Mouse (Mus musculus): ENCODE measurements around the gene Cdh26.

The Cdh26 gene

DNA sequence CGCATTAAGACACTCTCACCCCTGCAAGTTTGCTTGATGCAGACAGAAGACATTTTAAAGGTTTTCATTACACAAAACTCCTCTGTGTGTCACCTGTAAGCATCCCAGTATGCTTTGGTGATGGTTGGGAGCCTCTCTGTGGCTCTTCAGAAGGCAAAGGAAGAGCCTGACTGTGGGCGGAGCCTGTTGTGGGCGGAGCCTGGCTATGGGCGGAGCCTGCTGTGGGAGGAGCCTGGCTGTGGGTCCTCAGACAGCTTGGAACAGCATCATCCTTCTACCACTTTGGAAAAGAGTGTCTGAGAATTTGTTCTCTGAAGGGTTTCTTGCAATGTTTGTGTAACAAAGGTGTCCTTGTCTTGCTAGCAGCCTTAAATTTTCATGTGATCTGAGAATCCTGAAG is 82.7 kb downstream of the Cdh26 start:
- DNase-seq (ENCODE audit: low spot score) = no peak

DNA sequence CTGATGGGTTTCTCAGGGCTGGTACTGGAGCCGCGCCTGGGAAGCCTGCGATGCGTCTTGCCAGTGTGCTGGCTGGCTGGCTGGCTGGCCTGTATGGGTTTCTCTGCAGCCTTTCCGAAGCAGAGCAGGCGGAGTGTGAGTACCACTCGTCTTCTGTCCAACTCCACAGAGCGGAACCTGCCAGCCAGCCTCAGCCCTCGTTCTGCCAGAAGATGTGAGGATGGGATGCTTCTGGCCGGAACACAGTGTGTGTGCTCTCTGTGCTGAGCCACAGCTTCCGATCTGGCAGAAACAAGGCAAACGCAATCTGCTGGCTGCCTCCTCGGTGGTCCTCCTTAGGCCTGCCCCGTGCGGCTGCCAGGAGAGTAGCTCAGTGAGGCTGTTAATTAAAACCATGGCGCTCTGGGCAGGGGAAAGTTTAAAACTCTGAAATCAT is 83.3 kb downstream of the Cdh26 start:
- no peak for DNase-seq (ENCODE audit: low spot score)

DNA sequence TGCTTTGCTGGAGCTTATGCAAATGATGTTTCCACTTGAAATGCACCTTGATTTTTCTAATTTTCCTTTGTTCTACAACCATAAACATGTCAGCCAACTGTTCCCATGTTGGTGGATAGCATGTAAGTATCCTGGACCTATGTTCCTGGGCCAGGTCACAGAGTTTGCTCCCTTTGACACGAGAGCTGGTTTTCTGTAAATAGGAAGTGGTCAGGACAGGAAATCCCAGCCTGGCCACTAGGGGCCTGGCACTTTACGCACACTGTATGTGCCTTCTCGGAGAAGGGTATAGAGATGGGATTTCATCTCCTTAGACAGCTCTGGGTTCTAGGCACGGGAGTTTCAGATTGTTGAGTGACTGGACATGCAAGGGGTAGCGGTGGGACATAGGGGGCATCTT is 86.1 kb downstream of the Cdh26 start:
- no peak for DNase-seq (ENCODE audit: low spot score)

DNA sequence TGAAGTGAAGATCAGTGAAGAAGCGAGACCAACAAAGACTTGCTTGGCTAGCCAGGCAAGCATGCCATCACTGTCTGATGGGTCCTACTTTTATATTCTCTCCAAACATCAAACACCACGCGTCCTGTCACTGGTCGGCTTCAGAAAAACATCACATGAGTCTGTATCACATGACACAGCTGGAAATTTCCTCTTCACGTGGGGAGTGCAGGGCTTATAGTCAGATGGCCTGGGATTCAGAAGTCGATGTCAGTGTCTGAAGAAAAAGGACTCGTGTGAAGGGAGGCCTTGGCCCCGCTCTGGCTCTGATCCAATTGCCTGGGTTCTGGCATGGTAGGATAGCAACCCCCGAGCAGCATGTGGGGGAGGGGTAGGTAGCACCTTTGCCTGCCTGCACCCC is 86.6 kb downstream of the Cdh26 start:
- no peak for DNase-seq (ENCODE audit: low spot score)

DNA sequence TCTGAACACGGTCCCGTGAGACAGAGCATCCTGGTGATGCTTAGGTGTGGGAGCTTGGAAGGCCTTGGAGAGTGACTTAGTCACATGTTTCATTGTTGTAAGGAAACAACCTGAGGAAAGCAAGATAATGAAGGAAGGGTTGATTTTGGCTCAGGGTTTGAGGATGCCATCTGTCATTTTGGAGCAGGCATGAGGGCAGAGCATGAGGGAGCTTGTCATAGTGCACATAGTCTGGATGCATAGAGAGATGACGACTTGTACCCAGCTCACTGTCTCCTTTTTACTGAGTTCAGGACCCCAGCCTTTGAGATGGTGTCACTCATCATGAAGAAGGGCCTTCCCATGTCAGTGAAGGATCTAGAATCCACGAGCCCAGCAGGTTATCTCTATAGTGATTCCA is 89.0 kb downstream of the Cdh26 start:
- no peak for DNase-seq (ENCODE audit: low spot score)

DNA sequence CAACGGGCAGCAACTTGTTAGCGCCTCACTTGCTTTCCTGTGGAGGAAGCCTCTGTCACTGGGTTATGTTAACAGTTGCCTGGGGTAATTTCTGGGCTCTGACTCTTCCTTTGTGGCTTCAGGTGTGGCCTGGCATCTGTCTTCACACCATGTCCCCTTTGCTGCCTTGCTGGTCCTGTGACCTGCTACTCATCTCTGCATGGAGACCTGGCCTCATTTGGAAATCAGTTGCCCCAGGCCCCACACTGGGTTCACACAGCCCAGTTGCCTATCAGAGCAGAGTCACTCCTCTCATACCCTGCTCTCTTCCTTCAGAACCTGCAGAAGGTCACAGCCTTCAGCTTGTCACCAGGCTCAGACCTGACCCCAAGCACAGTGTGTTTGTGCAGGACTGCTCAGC is 89.9 kb downstream of the Cdh26 start:
- no peak for DNase-seq (ENCODE audit: low spot score)

DNA sequence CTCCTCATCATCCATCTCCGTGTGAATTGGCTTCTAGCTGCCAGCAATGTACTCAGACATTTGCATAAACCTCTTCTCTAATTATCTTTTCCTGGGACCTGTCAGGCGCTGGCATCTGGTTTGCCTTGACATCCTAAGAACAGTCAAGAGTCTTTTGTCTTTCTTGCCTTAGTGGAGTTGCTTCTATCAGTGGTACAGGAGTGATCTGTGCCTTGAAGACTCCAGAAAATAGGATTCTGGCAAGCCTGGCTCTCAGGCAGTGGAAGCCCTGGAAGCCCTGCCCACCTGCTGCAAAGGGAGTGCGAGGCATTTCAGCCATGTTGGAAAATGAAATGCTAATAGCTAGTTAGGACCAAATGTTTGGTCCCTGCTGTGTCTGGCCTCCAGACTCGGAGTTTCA is 92.0 kb downstream of the Cdh26 start:
- no peak for DNase-seq (ENCODE audit: low spot score)

DNA sequence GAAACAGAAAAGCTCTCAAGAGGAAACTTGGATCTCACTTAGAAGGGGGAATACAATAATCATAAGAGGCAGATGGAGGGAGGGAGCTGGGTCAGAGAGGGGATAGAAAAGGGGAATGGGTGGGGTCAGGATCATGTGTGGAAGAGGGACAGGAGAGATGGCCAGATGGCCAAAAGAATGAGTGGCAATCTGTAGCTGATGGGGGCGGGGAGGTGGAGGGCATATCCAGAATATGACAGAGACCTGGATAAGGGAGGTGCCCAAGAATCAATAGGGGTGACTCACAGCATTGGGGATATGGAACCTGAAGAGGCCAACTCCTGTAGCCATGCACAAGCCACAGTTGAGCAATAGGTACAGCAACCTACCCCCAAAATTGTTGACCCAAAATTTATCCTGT is 92.5 kb downstream of the Cdh26 start:
- no peak for DNase-seq (ENCODE audit: low spot score)

DNA sequence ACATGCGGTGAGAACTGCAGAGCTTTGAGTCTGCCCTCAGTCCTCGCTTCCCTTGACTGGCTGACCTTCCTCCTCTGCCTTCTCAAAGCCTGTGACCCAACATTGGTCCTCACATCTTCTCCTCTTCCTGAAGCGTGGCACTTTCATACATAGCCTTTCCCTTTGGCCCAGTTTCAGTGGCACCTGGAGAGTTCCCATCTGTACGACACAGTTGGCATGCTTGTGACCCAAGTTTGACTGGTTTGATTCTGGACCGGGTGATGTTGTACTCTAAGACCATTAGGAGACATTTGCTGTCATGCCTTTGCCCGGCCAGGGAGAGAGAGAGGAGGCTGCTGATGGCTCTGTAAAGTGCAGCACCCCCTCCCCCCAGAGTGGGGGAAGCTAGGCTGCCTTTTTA is 96.4 kb downstream of the Cdh26 start:
- no peak for DNase-seq (ENCODE audit: low spot score)

DNA sequence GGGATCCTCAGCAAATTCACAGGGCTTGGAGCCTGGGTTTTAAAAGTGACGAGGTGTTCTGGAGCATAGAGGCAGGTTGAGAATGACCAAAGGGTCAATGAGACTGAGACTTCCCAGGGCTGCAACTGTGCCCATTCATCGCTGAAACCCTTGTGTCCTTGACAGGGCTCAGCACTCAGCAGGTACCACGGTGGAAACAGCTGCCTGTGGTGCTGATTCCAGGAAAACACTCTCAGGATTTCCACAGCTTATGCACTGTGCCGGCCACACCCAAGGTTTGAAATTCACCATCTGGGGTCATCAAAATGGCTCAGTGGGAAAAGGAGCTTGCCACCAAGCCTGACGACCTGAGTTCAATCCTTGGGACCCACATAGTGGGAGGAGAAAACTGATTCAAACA is 100.9 kb downstream of the Cdh26 start:
- DNase-seq (ENCODE audit: low spot score) = no peak

DNA sequence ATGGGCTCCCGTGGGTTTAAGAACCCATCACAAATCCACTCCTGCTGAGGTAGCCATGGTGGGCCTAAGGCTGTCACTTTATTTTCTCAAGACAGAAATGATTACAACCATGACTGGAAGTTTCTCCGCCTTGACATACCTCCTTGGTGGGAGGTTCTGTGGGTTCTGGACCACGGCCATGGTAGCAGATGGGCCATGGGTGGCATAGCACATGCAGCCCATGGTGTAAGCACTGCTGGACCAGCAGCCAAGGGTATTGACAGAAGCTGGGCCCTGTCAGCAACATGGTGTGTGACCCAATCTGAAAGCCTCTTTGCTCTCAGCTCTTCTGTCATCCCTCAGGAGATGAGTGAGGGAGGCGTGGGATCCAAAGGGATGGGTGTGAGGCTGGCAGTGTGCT is 106.2 kb downstream of the Cdh26 start:
- no peak for DNase-seq (ENCODE audit: low spot score)

Data from ovary, adult 18-20 months (tissue).